Mouse (Mus musculus): ENCODE results near the gene Ppp2r5c. TPM values are rescaled to one million over a fixed set of nuclear protein-coding genes. Genes with fewer than 3 reads are reported as not detected.

Ppp2r5c gene
- total RNA-seq, 2 experiments from 2014 or later, result 102 to 103 TPM

GRCm38 (mm10) chr12:110503406-110504144 is 56.7 kb downstream of the Ppp2r5c start:
- intact Hi-C loops (cut with DNase I), result no loop called here
- DNase-seq, result no peak

GRCm38 (mm10) chr12:110504145-110504490 is 57.2 kb downstream of the Ppp2r5c start:
- intact Hi-C loops (cut with DNase I), result no loop called here
- DNase-seq, result no peak

GRCm38 (mm10) chr12:110504793-110505192 is 57.9 kb downstream of the Ppp2r5c start:
- intact Hi-C loops (cut with DNase I), result no loop called here
- no peak for DNase-seq

- intact Hi-C loops (cut with DNase I), result no loop called here
- DNase-seq, result no peak
Observed at GRCm38 (mm10) chr12:110506046-110506445, 59.1 kb downstream of the Ppp2r5c start.

- intact Hi-C loops (cut with DNase I), result no loop called here
- no peak for DNase-seq
Observed at GRCm38 (mm10) chr12:110507714-110508297, 60.9 kb downstream of the Ppp2r5c start.

GRCm38 (mm10) chr12:110508680-110509079 is 61.8 kb downstream of the Ppp2r5c start:
- no peak for DNase-seq
- intact Hi-C loops (cut with DNase I), result no loop called here

GRCm38 (mm10) chr12:110510171-110510871 is 63.4 kb downstream of the Ppp2r5c start:
- peak; percentile 77 to 85 for DNase-seq
- intact Hi-C loops (cut with DNase I), result no loop called here

- intact Hi-C loops (cut with DNase I), result no loop called here
- no peak for DNase-seq
Observed at GRCm38 (mm10) chr12:110511201-110511600, 64.3 kb downstream of the Ppp2r5c start.

GRCm38 (mm10) chr12:110511856-110512433 is 65.0 kb downstream of the Ppp2r5c start:
- DNase-seq, result no peak
- intact Hi-C loops (cut with DNase I), result no loop called here

- DNase-seq, result no peak
- intact Hi-C loops (cut with DNase I), result no loop called here
Observed at GRCm38 (mm10) chr12:110512884-110513283, 66.0 kb downstream of the Ppp2r5c start.

GRCm38 (mm10) chr12:110515676-110516075 is 68.8 kb downstream of the Ppp2r5c start:
- intact Hi-C loops (cut with DNase I), result no loop called here
- DNase-seq, result no peak

GRCm38 (mm10) chr12:110520236-110520987 is 73.5 kb downstream of the Ppp2r5c start:
- DNase-seq, result no peak
- intact Hi-C loops (cut with DNase I), result no loop called here

GRCm38 (mm10) chr12:110523526-110523925 is 76.6 kb downstream of the Ppp2r5c start:
- intact Hi-C loops (cut with DNase I), result no loop called here
- DNase-seq, result no peak

GRCm38 (mm10) chr12:110532711-110533110 is 85.8 kb downstream of the Ppp2r5c start:
- intact Hi-C loops (cut with DNase I), result no loop called here
- DNase-seq, result no peak

GRCm38 (mm10) chr12:110533151-110533550 is 86.2 kb downstream of the Ppp2r5c start:
- intact Hi-C loops (cut with DNase I), result no loop called here
- DNase-seq, result no peak

GRCm38 (mm10) chr12:110533832-110534231 is 86.9 kb downstream of the Ppp2r5c start:
- intact Hi-C loops (cut with DNase I), result no loop called here
- DNase-seq, result no peak

GRCm38 (mm10) chr12:110535361-110535760 is 88.4 kb downstream of the Ppp2r5c start:
- intact Hi-C loops (cut with DNase I), result no loop called here

GRCm38 (mm10) chr12:110537751-110538150 is 90.8 kb downstream of the Ppp2r5c start:
- peak; percentile 35 to 51 for DNase-seq
- intact Hi-C loops (cut with DNase I), result no loop called here

More at GRCm38 (mm10) chr12:110535361-110535760, 88.4 kb downstream of the Ppp2r5c start:
- DNase-seq, result no peak

- no peak for DNase-seq
- intact Hi-C loops (cut with DNase I), result no loop called here
Observed at GRCm38 (mm10) chr12:110539346-110539745, 92.4 kb downstream of the Ppp2r5c start.

- intact Hi-C loops (cut with DNase I), result no loop called here
- no peak for DNase-seq
Observed at GRCm38 (mm10) chr12:110539798-110540197, 92.9 kb downstream of the Ppp2r5c start.

- no peak for DNase-seq
- intact Hi-C loops (cut with DNase I), result no loop called here
Observed at GRCm38 (mm10) chr12:110540273-110540672, 93.4 kb downstream of the Ppp2r5c start.
